18 mouse cellular contexts compared by ENCODE assay signal in the genomic region with DNA sequence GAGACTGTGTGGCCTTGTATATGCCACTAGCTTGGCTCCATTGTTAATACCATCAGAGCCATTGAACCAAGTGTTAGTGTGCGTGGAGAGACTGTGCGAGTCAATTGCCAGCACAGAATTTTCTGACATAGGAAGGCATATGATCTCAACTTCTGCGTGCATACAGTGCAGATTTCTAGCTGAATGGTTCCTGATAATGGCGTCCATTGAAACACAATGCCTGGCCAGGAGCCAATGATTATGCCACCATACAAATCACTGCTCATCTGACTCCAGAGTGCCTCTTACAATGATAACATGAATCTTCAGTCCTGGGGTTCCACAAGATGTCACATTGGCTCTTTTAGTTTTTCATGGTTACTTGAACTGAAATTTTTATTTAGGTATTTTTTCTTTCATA. TPM values are rescaled to one million over a fixed set of nuclear protein-coding genes. Genes with fewer than 3 reads are reported as not detected.
DNase-seq lines count a peak whose midpoint lies in the region; ATAC-seq lines count a peak whose summit lies in the region.
"Had no signal": no experiment of that assay in that cellular context is flagged by ENCODE, and none has a peak within 500 bp of the region (broad histone marks: within the 10 kb centered on the region; RNA-seq: fewer than 3 reads in every experiment).

No protein-coding gene starts in this region.

- ATAC-seq in hindbrain, embryonic 11.5 days (ENCODE audit: low FRiP score): peak; percentile 26; the same call in 1 of the 2 replicates
- no peak; the same call in 1 of the 2 replicates for ATAC-seq in hindbrain, embryonic 12.5 days (ENCODE audit: low FRiP score)
- ATAC-seq in hindbrain, embryonic 14.5 days (ENCODE audit: low FRiP score): no peak
- ATAC-seq in intestine, embryonic 15.5 days: no peak

- no peak overlapping the region for H3K4me3 ChIP-seq in hindbrain, embryonic 11.5 days (ENCODE audit: low read depth, low read length)
- H3K4me3 ChIP-seq in hindbrain, embryonic 12.5 days: no peak overlapping the region
- H3K4me3 ChIP-seq in hindbrain, embryonic 14.5 days (replicated peaks; ENCODE audit: low read length): no peak overlapping the region
- no peak overlapping the region for H3K4me3 ChIP-seq in intestine, embryonic 15.5 days (replicated peaks)
- H3K4me3 ChIP-seq: heart, embryonic 15.5 days; lung, embryonic 15.5 days had no signal

- H3K4me2 ChIP-seq in hindbrain, embryonic 11.5 days (replicated peaks; ENCODE audit: low read depth, low read length): no peak overlapping the region
- no peak overlapping the region for H3K4me2 ChIP-seq in hindbrain, embryonic 12.5 days (replicated peaks)
- H3K4me2 ChIP-seq in hindbrain, embryonic 14.5 days (replicated peaks): no peak overlapping the region
- H3K4me2 ChIP-seq in intestine, embryonic 15.5 days (replicated peaks): no peak overlapping the region
- H3K4me2 ChIP-seq: heart, embryonic 15.5 days; lung, embryonic 15.5 days had no signal

- no peak overlapping the region for H3K9ac ChIP-seq in hindbrain, embryonic 11.5 days (ENCODE audit: low read depth, low read length)
- no peak overlapping the region for H3K9ac ChIP-seq in hindbrain, embryonic 12.5 days
- H3K9ac ChIP-seq in hindbrain, embryonic 14.5 days: no peak overlapping the region
- H3K9ac ChIP-seq in intestine, embryonic 15.5 days: no peak overlapping the region
- H3K9ac ChIP-seq: heart, embryonic 15.5 days; liver, embryonic 14.5 days; lung, embryonic 15.5 days had no signal

- H3K4me1 ChIP-seq in hindbrain, embryonic 11.5 days (replicated peaks; ENCODE audit: control insufficient read depth, insufficient read depth, low read length): no peaks in the 10 kb centered on the region
- peaks cover 2% of the 10 kb centered on the region for H3K4me1 ChIP-seq in hindbrain, embryonic 12.5 days
- 0 out of 2 replicates have a peak, but pooled peaks cover 6% of the 10 kb centered on the region for H3K4me1 ChIP-seq in hindbrain, embryonic 14.5 days (replicated peaks; ENCODE audit: control insufficient read depth, insufficient read depth, low read length)
- peaks cover 4% of the 10 kb centered on the region; the same call in 1 of the 2 replicates for H3K4me1 ChIP-seq in intestine, embryonic 15.5 days (replicated peaks)

- peaks cover 6% of the 10 kb centered on the region for H3K27me3 ChIP-seq in hindbrain, embryonic 11.5 days (ENCODE audit: control insufficient read depth, insufficient read depth, low read length)
- H3K27me3 ChIP-seq in hindbrain, embryonic 12.5 days: peaks cover 3% of the 10 kb centered on the region
- 0 out of 2 replicates have a peak, but pooled peaks cover 5% of the 10 kb centered on the region for H3K27me3 ChIP-seq in hindbrain, embryonic 14.5 days (ENCODE audit: control insufficient read depth, insufficient read depth, low read length)
- peaks cover 7% of the 10 kb centered on the region for H3K27me3 ChIP-seq in intestine, embryonic 15.5 days (replicated peaks)

- WGBS in hindbrain, embryonic 11.5 days: 69% methylated on average over 4 of the region's 4 CpGs
- 57% methylated on average over 4 of the region's 4 CpGs for WGBS in hindbrain, embryonic 12.5 days
- 50% methylated on average over 4 of the region's 4 CpGs for WGBS in hindbrain, embryonic 14.5 days
- 75% methylated on average over 4 of the region's 4 CpGs for WGBS in intestine, embryonic 15.5 days

- no peak overlapping the region for H3K27ac ChIP-seq in hindbrain, embryonic 11.5 days (ENCODE audit: low read depth, low read length)
- H3K27ac ChIP-seq in hindbrain, embryonic 12.5 days: no peak overlapping the region
- peak overlapping the region; percentile 16; the same call in 1 of the 2 replicates for H3K27ac ChIP-seq in hindbrain, embryonic 14.5 days
- no peak overlapping the region for H3K27ac ChIP-seq in intestine, embryonic 15.5 days
- H3K27ac ChIP-seq: heart, embryonic 15.5 days; kidney, postnatal 0 days; liver, embryonic 14.5 days; lung, embryonic 15.5 days had no signal

- no peaks in the 10 kb centered on the region for H3K9me3 ChIP-seq in hindbrain, embryonic 11.5 days (ENCODE audit: control insufficient read depth, low read length)
- H3K9me3 ChIP-seq in hindbrain, embryonic 12.5 days (replicated peaks): no peaks in the 10 kb centered on the region
- no peaks in the 10 kb centered on the region for H3K9me3 ChIP-seq in hindbrain, embryonic 14.5 days (ENCODE audit: control insufficient read depth, low read length)
- no peaks in the 10 kb centered on the region for H3K9me3 ChIP-seq in intestine, embryonic 15.5 days
- H3K9me3 ChIP-seq: heart, embryonic 15.5 days; lung, embryonic 15.5 days had no signal

- DNase-seq in hindbrain, embryonic 11.5 days (ENCODE audit: low spot score): no peak
- peak; percentile 61 for DNase-seq in brain, adult 2 months (ENCODE audit: low read depth, low spot score)
- peak; percentile 52 for DNase-seq in cerebellum, adult 8-10 months
- DNase-seq in hindbrain, embryonic 14.5 days (ENCODE audit: low spot score): peak; percentile 60
- no peak for DNase-seq in kidney, postnatal 4 days
- no peak for DNase-seq in lung, postnatal 10 days
- DNase-seq: heart, adult 18-20 months; heart, postnatal 4 days; kidney, adult 11 months; thymus, postnatal 14 days had no signal

- H3K36me3 ChIP-seq in hindbrain, embryonic 11.5 days (ENCODE audit: control insufficient read depth, insufficient read depth, low read length): no peaks in the 10 kb centered on the region
- no peaks in the 10 kb centered on the region for H3K36me3 ChIP-seq in hindbrain, embryonic 12.5 days
- H3K36me3 ChIP-seq in hindbrain, embryonic 14.5 days (replicated peaks; ENCODE audit: control insufficient read depth, insufficient read depth): no peaks in the 10 kb centered on the region
- H3K36me3 ChIP-seq in intestine, embryonic 15.5 days: no peaks in the 10 kb centered on the region
- H3K36me3 ChIP-seq: heart, embryonic 15.5 days; lung, embryonic 15.5 days had no signal

RNA-seq across cellular contexts. Expression of gene Neurod1, which starts 7.2 kb away (rescaled TPM):
- 31.7 and 32.4 TPM in 2 replicates for polyA plus RNA-seq in hindbrain, embryonic 11.5 days (2014; fragmentation: Nextera tagmentation; extraction: Ambion mirVana)
- polyA plus RNA-seq in hindbrain, embryonic 12.5 days (2016; fragmentation: Nextera tagmentation; extraction: Ambion mirVana): 25.3 and 30.4 TPM in 2 replicates
- polyA plus RNA-seq in hindbrain, embryonic 14.5 days (2014; fragmentation: Nextera tagmentation; extraction: Ambion mirVana): 35.4 and 38.0 TPM in 2 replicates
- 3.6 and 4.2 TPM in 2 replicates for polyA plus RNA-seq in intestine, embryonic 15.5 days (2015; fragmentation: Nextera tagmentation; extraction: Ambion mirVana)
- polyA plus RNA-seq: C2C12; heart, embryonic 15.5 days; kidney, postnatal 0 days; lung, embryonic 15.5 days; testis, adult 2 months had no signal

RNA-seq across cellular contexts. Expression of gene Cerkl, which starts 7.2 kb away (rescaled TPM):
- 2.0 and 2.9 TPM in 2 replicates for polyA plus RNA-seq in hindbrain, embryonic 11.5 days (2014; fragmentation: Nextera tagmentation; extraction: Ambion mirVana)
- 3.6 and 4.1 TPM in 2 replicates for polyA plus RNA-seq in hindbrain, embryonic 12.5 days (2016; fragmentation: Nextera tagmentation; extraction: Ambion mirVana)
- 1.2 and 1.7 TPM in 2 replicates for polyA plus RNA-seq in hindbrain, embryonic 14.5 days (2014; fragmentation: Nextera tagmentation; extraction: Ambion mirVana)
- polyA plus RNA-seq in intestine, embryonic 15.5 days (2015; fragmentation: Nextera tagmentation; extraction: Ambion mirVana): 1.5 and 1.6 TPM in 2 replicates
- polyA plus RNA-seq: C2C12 had no signal

Comparison
In these comparisons a context has a peak if more than half of its experiments do, and no peak if none do; other contexts are left out.
1. DNase-seq: peak in brain, adult 2 months (single experiment), cerebellum, adult 8-10 months (single experiment) and hindbrain, embryonic 14.5 days (single experiment); none in hindbrain, embryonic 11.5 days (single experiment), kidney, postnatal 4 days (0 of 2) and lung, postnatal 10 days (single experiment).